Mouse (Mus musculus) layer of hippocampus, adult 9-11 months (tissue): ENCODE results near the gene Fbxl15.

Experiments
- DNase-seq: peaks from one replicate; pipeline ENCODE4 v3.0.0; 2022

Fbxl15 gene

GRCm38 (mm10) chr19:46328081-46329030, at the start of gene Fbxl15:
Gene Fbxl15 (plus strand): TSS chr19:46328184.
- DNase-seq: peak; percentile 98

GRCm38 (mm10) chr19:46282081-46282849, 45.7 kb upstream of the Fbxl15 start:
- no peak for DNase-seq

- DNase-seq: no peak
These were observed 43.3 kb upstream of the Fbxl15 start for GRCm38 (mm10) chr19:46284686-46285085.

- DNase-seq: no peak
These were observed 42.4 kb upstream of the Fbxl15 start for GRCm38 (mm10) chr19:46285631-46286030.

- no peak for DNase-seq
These were observed 41.9 kb upstream of the Fbxl15 start for GRCm38 (mm10) chr19:46286047-46286446.

- DNase-seq: no peak
These were observed 41.1 kb upstream of the Fbxl15 start for GRCm38 (mm10) chr19:46286926-46287325.

- DNase-seq: no peak
These were observed 40.4 kb upstream of the Fbxl15 start for GRCm38 (mm10) chr19:46287566-46287965.

GRCm38 (mm10) chr19:46290535-46291105, 37.4 kb upstream of the Fbxl15 start:
- DNase-seq: no peak

- DNase-seq: no peak
These were observed 31.0 kb upstream of the Fbxl15 start for GRCm38 (mm10) chr19:46296938-46297337.

GRCm38 (mm10) chr19:46300294-46301045, 27.5 kb upstream of the Fbxl15 start:
- no peak for DNase-seq

GRCm38 (mm10) chr19:46302551-46302950, 25.4 kb upstream of the Fbxl15 start:
- DNase-seq: no peak

GRCm38 (mm10) chr19:46303251-46304215, 24.5 kb upstream of the Fbxl15 start:
- no peak for DNase-seq

GRCm38 (mm10) chr19:46304216-46304841, 23.7 kb upstream of the Fbxl15 start, which contains the start of gene Nfkb2:
Gene Nfkb2 (plus strand): TSS chr19:46304320.
- DNase-seq: peak; percentile 84

- no peak for DNase-seq
These were observed 23.1 kb upstream of the Fbxl15 start for GRCm38 (mm10) chr19:46304908-46305333.

- DNase-seq: peak; percentile 75
These were observed 22.3 kb upstream of the Fbxl15 start for GRCm38 (mm10) chr19:46305432-46306267.

- DNase-seq: no peak
These were observed 21.7 kb upstream of the Fbxl15 start for GRCm38 (mm10) chr19:46306268-46306610.

GRCm38 (mm10) chr19:46306751-46307289, 21.2 kb upstream of the Fbxl15 start:
- no peak for DNase-seq

- no peak for DNase-seq
These were observed 20.2 kb upstream of the Fbxl15 start for GRCm38 (mm10) chr19:46307781-46308180.

GRCm38 (mm10) chr19:46308303-46308702, 19.7 kb upstream of the Fbxl15 start:
- DNase-seq: no peak
